Mouse (Mus musculus): ENCODE results near the gene Map1b.

Map1b gene

GRCm38 (mm10) chr13:99447403-99448199, 68.7 kb downstream of the Map1b start:
- no peak for DNase-seq (ENCODE audit: low spot score in 2 of 2)

DNA sequence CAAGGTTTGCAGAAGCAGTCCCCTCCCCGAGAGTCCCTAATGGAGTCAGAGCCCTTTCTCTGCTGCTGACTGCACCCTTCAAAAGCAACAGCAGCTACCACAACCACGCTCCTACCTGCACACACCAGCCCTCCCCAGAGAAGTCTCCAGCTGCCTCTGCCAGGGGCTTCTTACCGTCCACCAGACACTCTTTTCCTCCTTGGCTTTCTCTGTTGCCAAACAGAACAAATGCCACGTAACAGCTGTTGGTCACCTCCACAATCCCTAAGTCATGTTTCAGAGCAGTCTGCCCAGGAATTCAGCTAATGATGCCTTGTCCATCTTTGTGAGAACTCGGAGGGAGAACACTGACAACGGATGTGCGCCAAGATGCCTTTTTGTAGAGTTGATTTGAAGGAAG, 69.3 kb downstream of the Map1b start:
- DNase-seq (ENCODE audit: low spot score in 2 of 2): no peak

DNA sequence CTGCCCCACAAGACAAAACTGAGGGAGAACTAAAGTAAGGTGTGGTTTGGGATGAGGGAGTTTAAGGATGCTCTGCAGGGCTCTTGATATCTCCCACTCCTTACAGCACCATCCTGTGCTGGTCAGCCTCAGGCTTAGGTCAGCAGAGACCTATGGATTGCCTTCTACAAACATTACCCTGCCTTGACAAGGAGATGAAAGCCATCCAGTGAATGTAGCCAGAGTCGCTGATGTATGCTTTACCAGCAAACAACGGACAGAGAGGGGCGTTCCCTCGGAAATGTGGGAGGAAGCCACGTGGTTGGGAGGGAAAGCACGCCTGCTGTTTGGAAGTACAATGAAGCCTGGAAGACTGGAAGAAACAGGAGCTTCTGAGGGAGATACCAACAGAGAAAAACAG, 71.5 kb downstream of the Map1b start:
- DNase-seq (ENCODE audit: low spot score in 2 of 2): no peak

DNA sequence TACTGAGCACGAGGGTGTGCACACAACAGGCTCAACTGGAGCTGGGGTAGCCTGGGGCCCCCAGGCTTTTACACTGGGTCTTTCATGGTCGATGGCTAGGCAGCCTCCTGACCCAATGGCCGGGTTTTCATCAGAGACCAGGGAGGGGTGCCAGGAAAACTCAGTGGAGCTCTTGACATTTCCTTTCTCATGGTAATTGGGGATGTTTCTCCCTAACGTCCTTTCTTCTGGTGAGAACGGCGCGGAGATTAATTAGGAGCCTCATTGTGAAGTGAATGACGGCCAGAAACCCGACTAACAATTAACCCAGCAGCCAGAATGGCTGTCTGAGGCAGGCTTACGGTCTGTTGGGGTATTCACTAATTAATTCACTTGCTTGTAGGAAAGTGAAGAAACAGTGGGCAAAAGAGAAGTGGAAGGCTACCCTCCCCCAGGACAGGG, 71.9 kb downstream of the Map1b start:
- no peak for DNase-seq (ENCODE audit: low spot score in 2 of 2)

- no peak for DNase-seq (ENCODE audit: low spot score in 2 of 2)
Observed at GRCm38 (mm10) chr13:99443484-99444175, 72.7 kb downstream of the Map1b start.

DNA sequence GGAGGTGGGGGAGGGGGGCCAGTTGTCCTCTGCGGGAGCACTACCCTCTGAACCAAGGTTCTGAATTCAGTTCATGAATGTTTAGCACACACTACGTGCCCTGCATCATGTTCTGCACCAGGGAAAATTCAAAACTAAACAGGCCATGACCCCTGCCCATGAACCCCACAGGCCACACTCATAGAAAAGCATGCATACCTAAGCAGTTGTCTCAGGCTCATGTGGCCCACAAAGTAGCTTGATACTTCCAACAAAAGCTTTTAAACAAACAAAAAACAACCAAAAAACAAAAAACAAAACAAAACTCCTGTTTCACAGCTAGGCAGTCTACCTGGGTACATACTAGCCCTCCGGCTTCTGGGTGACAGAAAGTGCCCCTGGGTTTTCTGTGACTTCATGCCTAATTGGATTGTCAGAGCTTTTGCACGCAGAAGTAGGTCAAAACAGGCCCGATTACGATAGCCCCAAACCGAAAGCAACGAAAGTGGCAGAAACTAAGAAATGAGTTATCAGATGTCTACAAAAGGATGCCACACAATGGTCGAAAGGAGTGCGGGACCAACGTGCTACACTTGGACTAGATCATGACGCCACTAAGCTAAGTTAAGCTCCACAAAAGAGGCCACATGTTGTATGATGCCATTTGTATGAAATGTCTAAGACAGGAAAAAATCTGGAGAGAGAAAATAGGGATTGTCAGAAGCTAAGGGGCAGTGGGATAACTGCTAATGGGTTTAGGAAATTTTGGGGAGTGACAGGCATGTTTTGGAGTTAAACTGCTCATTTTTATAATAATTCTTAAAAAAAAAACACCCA, 73.7 kb downstream of the Map1b start:
- DNase-seq (ENCODE audit: low spot score in 2 of 2): no peak

GRCm38 (mm10) chr13:99441700-99442433, 74.5 kb downstream of the Map1b start:
- no peak for DNase-seq (ENCODE audit: low spot score in 2 of 2)

DNA sequence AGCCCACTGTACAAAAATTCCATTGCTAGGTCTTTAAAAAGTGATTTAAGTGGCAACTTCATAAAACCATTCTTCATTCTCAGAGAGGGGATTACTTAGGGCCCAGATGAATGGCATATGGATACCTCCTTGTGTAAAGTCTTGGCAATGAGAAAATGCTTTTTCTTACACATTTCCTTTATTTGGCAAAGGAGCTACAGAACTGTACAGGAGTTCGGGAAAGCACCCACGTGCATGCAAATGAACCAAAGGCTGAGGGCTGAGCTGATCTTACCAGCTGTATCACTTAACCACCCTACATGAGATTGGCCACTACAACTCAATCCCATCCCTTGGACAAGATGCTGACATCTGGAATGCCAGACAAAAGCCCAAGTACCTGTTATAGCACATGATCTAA, 76.1 kb downstream of the Map1b start:
- no peak for DNase-seq (ENCODE audit: low spot score in 2 of 2)

GRCm38 (mm10) chr13:99439357-99439756, 77.0 kb downstream of the Map1b start:
- DNase-seq (ENCODE audit: low spot score in 2 of 2): no peak

- DNase-seq (ENCODE audit: low spot score in 2 of 2): no peak
Observed at GRCm38 (mm10) chr13:99437051-99437450, 79.3 kb downstream of the Map1b start.

DNA sequence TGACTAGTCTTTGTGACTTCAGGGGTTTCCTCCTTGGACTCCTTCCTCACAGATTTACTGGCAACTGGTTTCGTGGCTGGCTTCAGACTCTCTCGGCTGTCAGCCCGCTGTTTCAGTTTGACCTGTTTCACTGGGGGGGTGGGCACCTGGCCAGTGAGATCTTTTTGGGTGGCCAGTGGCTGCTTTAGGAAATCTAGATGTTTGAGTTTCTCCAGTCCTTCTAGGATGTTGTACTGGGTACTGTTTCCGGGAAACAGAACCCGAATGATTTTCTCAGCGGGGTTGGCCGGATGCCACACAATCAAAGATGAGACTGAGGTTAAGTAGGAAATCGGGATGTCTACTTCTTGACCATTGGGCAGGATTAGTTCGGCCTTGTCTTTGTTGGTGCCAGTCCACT, 81.8 kb downstream of the Map1b start:
- no peak for DNase-seq (ENCODE audit: low spot score in 2 of 2)

DNA sequence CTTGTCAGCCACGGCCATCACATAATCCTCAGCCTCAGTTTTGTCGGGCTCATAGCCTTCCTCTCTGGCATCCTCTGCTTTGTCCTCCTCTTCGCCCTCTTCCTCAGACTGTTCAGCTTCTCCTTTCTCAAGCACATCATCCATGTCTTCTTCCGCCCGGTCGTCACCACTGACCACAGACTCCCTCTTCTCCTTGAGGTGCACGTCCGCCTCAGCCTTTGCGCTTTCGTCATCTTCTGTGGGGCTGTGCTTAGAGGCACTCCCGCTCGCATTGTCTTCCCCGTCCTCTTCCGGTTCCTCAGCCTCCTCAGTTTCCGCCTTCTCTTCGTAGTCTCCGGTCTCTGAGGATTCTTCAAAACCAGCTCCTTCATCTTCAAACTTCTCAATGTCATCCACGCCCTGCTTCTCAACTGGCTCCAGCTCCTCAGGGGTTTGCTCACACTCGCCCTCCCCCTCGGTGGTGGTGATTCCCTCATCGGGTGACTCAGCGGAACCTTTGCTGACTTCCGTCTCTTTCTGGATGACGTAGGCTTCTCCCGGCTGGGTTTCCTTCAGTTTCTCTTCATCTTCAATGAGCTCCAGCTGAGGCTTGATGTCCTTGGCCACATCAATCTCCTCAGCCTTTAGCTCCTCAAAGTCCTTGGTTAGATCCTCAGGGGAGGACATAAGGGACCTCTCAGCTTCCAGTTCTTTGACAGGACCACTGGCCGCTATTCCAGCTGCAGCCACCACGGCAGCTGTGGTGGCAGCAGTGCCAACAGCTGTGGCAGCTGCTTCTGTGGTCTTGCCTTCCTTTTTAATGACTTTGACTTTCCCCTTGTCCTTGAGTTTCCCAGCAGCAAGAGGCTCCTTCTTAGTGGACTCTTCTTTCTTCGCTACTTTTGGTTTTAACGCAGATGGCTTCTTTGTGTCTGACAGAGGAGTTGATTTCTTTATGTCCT, 83.0 kb downstream of the Map1b start:
- no peak for DNase-seq (ENCODE audit: low spot score in 2 of 2)

DNA sequence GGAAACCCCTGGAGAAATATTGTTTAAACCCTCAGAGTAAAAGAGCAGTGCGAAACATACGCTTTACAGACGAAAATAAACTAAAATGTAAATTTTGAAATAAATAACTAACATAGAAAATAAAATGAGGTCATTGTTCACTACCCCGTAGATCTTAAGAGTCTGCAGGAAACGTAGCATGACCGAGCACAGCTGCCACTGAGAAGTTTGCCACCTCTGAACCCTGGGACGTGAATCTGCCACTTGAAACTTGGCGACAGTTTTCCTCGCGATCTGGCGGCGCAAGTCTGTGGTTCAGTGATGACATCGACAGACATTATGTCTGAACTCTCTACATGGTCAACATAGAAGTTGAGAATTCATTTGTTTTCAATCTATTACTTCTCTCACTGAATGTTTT, 92.8 kb downstream of the Map1b start:
- DNase-seq (ENCODE audit: low spot score in 2 of 2): no peak

DNA sequence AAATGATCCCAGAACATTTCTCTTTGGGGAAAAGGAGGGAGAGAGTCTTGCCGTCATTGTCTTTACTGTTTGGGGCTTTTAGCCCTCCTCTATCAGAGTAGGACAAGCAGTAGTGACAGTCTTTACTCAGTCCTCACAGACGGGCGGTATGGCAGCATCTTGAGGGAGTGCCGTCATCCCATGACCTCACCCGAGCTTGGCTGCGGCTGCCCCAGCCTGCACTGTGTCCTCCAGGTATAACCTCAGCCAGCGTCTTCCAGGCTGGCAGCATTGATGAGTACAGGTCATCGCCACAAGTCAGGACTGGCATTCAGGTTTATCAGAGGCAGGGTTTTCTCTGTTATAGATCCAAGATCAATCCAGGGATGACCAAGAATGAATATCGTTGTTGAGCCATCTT, 99.7 kb downstream of the Map1b start:
- DNase-seq (ENCODE audit: low spot score in 2 of 2): no peak

DNA sequence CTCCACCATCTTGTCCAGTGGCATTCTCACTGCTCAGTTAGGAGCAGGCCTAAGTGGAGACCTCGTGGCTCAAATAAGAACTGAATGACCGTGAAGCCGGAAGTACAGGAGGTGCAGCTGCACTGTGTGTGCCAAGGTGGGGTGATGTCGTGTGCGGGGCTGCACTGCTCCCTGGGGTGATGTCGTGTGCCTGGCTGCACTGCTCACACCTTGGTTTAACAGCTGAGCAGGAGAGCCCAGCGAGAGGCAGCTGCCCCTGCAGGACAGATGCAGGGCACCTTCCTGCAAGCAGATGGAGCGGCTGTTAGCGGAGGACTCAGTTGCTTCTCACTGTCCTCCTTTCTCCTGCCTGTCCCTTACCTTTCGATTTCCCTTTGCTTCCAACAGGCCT, 102.0 kb downstream of the Map1b start:
- no peak for DNase-seq (ENCODE audit: low spot score in 2 of 2)

- DNase-seq (ENCODE audit: low spot score in 2 of 2): no peak
Observed at GRCm38 (mm10) chr13:99413481-99414351, 102.6 kb downstream of the Map1b start.

GRCm38 (mm10) chr13:99412477-99413080, 103.8 kb downstream of the Map1b start:
- no peak for DNase-seq (ENCODE audit: low spot score in 2 of 2)

GRCm38 (mm10) chr13:99411761-99412160, 104.6 kb downstream of the Map1b start:
- DNase-seq (ENCODE audit: low spot score in 2 of 2): no peak

Measured in spleen, postnatal 36 days (tissue).